Mouse (Mus musculus) 3134 (cell line): ENCODE data around the gene Pnkd.
A peak's percentile ranks its signal among the peaks of the same experiment; 100 is the strongest.

Source experiments
- DNase-seq: peaks from one replicate; pipeline ENCODE4 v3.0.0-alpha.2; 2011; ENCODE audit warnings: low spot score; ENCODE audit not compliant: insufficient read length; ENCODE audit errors: extremely low read depth

Gene Pnkd

GRCm38 (mm10) chr1:74284543-74285160, at the start of gene Pnkd, which contains the start of gene Aamp:
TSS of gene Pnkd (plus strand) at chr1:74284930.
TSS of gene Aamp (minus strand) at chr1:74284738.
- peak; percentile 99 for DNase-seq

DNA sequence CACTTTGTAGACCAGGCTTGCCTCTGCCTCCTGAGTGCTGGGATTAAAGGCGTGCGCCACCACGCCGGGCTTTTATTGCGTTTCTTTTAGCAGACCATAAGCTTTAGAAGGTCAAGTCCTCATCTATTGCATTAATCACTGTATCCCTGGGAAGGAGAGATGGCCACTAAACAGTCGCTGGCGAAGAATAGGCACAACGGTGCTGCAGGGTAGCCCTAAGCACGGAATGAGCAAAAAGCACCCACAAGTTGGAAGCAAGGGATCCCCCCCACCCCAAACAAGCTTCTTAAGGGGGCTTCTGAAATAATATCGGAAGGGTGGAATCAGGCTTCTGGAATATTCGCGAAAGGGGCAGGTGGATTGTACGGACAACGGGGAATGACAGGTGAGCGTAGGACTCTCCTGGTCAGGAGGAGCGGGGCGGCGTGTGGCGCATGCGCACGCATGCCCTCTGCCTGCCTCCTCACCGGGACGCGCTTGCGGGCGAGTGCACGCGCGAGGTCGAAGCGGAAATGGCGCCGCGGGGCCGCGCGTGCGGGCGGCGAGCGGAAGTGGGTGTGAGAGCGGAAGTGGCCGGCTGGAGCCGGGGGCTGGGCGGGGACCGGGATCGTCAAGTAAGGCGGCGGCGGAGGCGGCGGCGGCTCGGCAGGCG, 48.7 kb upstream of the Pnkd start, which contains the start of gene Arpc2:
Gene Arpc2, plus strand, starts transcription at position 147 of the 652 bp plus-strand sequence.
- DNase-seq, result peak; percentile 98

DNA sequence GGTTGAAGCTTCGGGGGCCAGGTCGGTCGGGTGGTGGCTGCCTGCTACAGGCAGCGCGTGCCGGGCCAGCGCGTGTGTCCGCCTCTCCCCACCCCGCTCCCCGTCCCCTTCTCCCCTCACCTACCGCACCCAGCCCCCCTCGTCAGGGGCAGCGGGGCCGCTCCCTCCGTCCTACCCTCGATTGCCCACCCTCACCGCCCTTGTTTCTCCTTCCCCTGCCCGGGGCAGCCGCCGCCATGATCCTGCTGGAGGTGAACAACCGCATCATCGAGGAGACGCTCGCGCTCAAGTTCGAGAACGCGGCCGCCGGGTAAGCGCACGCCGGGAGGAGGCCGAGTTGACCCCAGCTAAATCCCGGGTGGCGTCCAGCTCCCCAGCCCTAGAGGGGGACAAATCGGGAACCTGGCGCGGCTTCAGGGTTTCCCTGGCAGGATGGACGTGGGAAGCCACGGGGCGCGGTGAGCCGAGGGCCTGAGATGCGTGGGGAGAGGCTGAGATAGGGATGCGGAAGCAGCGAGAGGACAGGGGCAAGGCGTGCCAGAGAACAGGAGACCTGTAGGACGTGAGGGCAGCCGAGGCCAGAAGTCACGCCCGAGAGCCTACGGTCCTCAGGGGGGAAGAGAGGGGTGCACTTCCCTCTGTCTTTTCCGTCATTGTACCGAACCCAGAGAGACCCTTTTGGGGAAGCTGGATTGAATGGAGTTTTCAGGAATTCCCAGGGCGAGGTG, 48.0 kb upstream of the Pnkd start:
- peak; percentile 77 for DNase-seq

DNA sequence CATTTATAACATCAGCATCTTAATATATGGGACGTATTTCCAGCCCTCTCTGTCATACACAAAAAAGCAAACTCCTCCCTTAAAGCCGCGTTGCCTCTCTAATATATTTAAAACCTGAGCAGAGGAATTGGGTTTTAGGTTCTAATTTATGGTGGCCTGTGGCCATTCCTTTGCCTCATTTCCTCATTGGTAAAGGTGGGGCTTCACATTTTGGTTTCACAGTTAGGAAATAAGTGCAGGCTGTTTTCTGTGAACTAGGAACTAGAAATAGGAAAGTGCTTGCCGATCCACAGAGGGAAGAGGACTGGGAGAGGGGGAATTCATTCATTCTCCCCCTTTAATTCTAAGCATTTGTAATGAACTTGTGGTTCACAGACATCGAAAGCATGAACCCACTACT, 47.1 kb upstream of the Pnkd start:
- no peak for DNase-seq

- no peak for DNase-seq
Measured at GRCm38 (mm10) chr1:74238136-74238535, 46.6 kb upstream of the Pnkd start.

DNA sequence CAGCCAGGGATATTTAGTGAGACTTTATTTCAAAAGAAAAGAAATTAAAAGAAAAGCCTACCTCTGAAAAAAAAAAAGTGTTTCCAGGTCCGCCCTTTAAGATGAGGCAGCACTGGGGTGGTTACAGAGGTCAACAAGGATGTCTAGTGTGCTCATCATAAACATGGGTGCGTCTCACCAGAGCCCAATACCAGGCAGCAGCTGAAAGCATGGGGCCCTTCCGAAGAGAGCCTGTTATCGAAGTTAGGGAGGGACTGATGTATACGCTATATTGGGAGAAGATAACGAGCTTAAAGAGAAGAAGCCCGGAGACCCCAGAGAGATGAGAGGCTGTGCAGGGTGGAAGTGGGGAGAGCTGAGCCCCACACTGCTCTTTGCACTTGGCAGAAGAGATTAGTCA, 45.6 kb upstream of the Pnkd start:
- DNase-seq, result no peak

DNA sequence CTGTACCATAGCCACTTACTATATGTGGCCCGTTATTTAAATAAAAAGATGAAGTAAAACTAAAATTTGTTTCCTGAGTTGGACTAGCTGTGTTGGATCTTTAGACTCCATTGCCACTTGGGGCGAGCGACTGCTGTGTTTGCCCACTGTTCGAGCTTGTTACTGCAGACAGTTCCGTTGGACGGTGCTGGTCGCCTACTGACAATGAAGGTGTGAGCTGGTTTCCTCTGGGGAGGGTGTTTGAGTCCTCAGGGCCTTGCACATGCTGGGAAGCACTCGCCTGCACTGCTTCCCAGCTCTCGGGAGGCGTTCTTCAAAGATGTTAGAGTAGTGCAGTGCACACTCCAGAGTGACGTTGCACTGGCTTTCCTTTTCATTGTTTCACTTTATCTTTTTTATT, 45.1 kb upstream of the Pnkd start:
- DNase-seq, result no peak

DNA sequence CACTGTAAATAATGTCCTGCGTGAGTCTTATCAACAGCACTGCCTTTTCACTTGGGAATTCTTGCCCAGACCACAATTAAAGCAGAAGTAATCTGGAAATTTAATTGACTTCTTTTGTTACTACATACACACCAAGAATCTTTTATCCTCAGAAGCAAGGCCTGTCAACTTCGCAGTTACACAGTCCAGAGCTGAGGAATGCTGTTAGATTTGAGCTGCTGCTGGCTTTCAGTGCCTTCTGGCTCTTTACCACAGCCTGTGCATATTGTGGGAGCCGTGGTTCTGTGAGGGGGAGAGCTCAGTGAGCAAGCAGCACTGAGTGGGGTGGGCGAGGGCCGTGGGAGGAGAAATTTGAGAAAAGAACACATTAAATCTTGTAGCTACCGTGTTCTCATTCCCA, 44.4 kb upstream of the Pnkd start:
- DNase-seq, result no peak

DNA sequence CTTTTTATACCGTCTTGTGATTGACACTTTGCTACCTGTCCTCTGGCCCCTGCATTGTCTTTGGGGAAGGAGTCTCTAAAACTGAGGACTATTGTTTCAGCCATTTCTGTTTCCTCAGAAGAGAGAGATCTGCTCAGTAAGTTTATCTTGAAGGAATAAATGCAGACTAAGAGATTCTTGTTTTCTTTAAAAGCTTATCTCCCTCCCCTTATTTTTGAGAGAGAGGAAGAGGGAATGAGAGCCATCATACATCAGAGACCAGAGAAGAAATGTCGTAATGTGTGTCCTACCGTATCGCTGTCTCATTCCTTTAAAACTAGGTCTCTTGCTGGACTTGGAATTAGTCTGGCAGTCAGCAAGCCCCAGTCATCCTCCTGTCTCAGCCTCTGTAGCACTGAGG, 43.9 kb upstream of the Pnkd start:
- DNase-seq, result no peak

DNA sequence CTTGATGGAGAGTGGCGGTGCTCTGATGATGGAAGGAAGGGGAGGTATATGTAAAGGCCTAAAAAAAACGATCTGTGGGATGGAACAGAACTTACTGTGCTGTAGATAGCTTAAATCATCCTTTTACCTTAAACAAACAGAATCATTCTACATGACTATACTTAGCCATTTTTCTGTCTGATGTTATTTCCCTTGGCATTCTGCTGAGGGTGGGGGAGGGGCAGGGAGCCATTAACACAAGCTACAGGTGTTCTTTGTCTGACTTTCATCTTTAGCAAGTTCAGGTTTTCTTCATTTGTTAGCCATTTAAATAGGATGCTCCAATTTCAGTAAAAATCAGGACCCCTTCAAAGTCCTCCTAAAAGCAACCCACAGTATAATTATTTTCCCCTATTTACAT, 39.2 kb upstream of the Pnkd start:
- DNase-seq, result no peak

DNA sequence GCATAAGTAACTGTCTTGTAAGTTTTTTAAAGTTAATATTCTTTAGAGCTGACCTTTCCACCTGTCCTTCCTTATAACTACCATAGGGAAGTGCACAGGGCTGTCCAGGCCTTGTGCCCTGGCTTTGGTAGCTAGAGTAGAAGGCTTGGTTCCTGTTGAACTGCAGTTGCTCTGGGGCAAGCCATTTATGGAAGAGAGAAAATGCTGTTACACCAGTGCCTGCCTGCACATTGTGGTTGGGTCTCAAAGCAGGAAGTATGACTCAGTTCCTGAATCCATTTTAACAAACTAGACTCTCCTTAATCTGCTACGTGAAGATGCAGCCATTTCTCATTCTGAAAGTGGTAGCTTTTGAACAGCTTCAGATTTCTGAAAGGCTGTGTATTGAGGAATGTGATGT, 35.9 kb upstream of the Pnkd start:
- peak; percentile 56 for DNase-seq

GRCm38 (mm10) chr1:74249331-74249980, 35.3 kb upstream of the Pnkd start:
- DNase-seq, result no peak

DNA sequence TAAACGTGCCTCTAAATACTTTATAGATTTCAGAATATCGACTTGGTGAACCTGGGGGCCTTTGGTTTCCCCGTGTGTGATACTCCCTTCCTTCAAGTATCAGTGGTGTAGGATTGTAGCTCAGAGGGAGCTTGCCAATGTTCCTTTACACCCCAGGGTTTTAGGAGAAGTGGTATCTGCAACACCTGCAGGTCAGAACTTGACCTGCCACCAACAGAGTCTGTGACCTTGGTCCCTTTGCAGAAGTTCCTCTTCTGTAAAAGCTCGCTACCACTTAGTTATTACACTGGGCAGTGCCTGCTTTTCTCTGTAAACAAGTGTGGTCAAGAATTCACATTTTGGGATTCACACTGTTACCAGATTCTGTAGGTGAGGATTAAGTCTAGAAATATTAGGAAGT, 34.6 kb upstream of the Pnkd start:
- DNase-seq, result no peak

DNA sequence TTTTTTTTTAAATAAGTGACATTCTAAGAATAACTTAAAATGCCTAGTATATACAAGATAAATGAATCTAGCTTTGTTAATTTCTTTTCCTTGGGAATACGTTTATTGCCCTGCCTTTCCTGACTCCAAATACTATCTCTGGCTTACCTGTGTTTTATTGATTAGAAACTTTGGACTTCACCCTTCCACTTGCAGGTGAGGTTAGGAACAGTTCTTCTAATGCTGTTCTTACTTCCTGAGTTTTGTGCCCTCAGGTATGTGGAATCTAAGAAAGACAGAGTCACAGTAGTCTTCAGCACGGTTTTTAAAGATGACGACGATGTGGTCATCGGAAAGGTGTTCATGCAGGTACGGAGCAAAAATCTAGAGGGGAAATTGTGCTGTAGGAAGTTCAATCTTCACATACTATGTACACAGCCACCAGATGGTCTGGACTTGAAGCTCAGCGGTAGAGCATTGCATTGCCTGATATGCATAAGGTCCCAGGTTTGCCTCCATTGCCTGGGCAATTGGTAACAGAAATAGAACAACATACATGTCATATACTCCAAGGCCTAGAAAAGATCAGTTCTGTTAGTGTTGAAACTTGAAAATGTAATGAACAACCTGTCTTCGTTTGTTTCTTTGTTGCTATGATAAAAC, 28.9 kb upstream of the Pnkd start:
- no peak for DNase-seq

- no peak for DNase-seq
Measured at GRCm38 (mm10) chr1:74256782-74257181, 27.9 kb upstream of the Pnkd start.

DNA sequence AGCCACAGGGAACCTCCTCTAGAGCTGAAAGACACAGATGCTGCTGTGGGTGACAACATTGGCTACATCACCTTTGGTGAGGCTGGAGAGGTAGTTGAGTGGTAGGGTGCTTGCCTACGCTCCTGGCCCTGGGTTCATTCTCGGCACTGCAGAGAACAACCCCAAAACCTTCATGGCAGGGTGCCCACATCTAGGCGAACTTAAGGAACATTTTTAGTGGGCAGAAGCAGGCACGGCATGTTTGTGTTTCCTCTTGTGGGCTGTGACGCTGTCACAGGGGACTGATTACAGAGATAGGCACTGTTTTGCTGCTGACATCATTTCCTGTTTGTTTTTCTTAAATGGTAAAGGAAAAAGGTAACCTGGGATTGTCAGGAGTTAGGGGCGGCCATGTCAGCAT, 22.2 kb upstream of the Pnkd start:
- no peak for DNase-seq

DNA sequence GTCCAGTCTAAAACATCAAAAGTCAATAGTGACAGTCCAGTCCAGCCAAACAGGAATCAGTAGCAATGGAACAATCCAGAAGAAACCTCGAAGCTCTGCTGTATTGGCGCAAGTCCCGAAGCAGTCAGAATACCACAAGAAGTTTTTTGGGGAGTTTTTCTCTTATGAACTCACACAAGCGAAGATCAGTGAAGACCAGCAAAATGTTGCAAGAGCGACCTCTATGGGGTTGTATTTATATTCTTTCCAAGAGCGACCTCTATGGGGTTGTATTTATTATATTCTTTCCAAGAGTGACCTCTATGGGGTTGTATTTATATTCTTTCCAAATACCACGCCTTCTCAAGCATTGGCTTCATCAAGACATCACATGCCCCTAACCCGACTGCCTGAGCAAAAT, 16.0 kb upstream of the Pnkd start:
- DNase-seq, result no peak

GRCm38 (mm10) chr1:74271659-74272058, 13.1 kb upstream of the Pnkd start:
- DNase-seq, result no peak

- no peak for DNase-seq
Measured at GRCm38 (mm10) chr1:74275015-74275414, 9.7 kb upstream of the Pnkd start.

DNA sequence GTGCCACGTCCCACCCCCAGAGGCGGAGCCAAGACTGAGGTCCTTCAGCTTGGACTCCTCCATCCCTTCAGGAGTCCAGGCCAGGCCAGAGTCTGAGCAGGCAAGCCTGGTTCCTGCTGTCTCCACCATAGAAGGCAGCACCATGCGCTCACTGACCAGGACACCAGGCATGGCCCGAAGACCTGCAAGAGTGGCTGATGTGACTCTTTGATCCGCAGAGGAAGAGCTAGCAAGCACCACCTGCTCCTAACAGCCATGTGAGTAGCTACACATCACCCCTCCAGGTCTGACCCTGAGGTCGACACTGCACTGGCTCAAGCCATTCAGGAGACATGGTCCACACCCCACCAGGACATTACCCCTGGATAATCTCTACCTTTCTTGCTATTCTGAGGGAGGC, 7.7 kb upstream of the Pnkd start:
- DNase-seq, result no peak
